Mouse (Mus musculus): ENCODE measurements at regions not wholly inside any gene's neighbourhood (a gene's known extent, or its start where the extent isn't known, plus 50 kb on each side); places are given as distances from the start of the nearest gene placed in this dataset.
"Not testable (repeated sequence)": the region's sequence is repeated elsewhere in the genome, so short reads cannot be mapped to it uniquely, and the experiment has no call there.

DNA sequence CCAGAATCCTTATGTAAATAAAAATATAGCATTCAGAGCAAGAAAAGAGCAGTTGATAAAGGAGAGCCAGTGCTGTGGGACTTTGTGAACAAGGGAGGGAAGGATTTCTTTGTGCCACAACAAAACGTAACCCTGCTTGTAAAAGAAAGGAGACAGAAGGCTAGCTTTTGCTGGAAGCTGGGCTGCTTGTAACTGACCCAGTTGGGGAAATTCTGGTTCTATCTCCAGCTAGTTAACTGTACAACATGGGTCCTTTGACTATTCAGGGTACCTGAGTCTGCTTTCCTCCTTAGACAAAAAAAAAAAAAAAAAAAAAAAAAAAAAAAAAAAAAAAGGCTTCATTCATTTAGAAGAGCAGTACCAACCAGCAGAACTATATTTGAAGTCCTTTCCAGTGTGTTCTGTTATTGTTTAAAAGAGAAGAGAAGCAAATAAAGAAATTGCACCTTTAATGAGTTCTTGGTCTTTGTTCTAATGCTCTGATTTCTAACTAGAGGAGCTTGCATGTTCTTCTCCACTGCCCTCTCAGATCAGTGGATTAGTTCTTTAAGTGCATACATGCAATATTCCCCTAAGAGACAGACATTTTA, 345.8 kb upstream of the Pou3f2 start:
- 54% methylated on average over 1 of the region's 1 CpGs for WGBS
- Histone ChIP-seq H3K4me1 (ENCODE audit: control insufficient read depth, insufficient read depth, low read length) (peaks cover 3% of the 10 kb centered on the region; the same call in 1 of the 2 replicates), H3K27ac (ENCODE audit: low read depth, low read length) (peak overlapping the region; percentile 92), H3K9me3 (ENCODE audit: control insufficient read depth, low read length) (no peaks in the 10 kb centered on the region), H3K27me3 (ENCODE audit: control insufficient read depth, insufficient read depth, low read length) (no peaks in the 10 kb centered on the region), H3K36me3 (ENCODE audit: control insufficient read depth, insufficient read depth, low read length) (no peaks in the 10 kb centered on the region), H3K4me3 (ENCODE audit: low read depth, low read length) (no peak overlapping the region), H3K9ac (ENCODE audit: low read length) (peak overlapping the region; percentile 26; the same call in 1 of the 2 replicates), H3K4me2 (ENCODE audit: low read depth) (peak overlapping the region; percentile 42)
- DNase-seq (ENCODE audit: low spot score) (no peak), ATAC-seq (ENCODE audit: insufficient read depth, low FRiP score, low TSS enrichment) (no peak)

GRCm38 (mm10) chr4:22803665-22804064, 315.5 kb upstream of the Pou3f2 start:
- Histone ChIP-seq H3K4me1 (ENCODE audit: control insufficient read depth, insufficient read depth, low read length) (no peaks in the 10 kb centered on the region), H3K27ac (ENCODE audit: low read depth, low read length) (no peak overlapping the region), H3K4me3 (ENCODE audit: low read depth, low read length) (no peak overlapping the region), H3K9ac (ENCODE audit: low read length) (no peak overlapping the region), H3K27me3 (ENCODE audit: control insufficient read depth, insufficient read depth, low read length) (no peaks in the 10 kb centered on the region), H3K9me3 (ENCODE audit: control insufficient read depth, low read length) (no peaks in the 10 kb centered on the region), H3K36me3 (ENCODE audit: control insufficient read depth, insufficient read depth, low read length) (no peaks in the 10 kb centered on the region), H3K4me2 (ENCODE audit: low read depth) (no peak overlapping the region)
- DNase-seq (ENCODE audit: low spot score) (no peak), ATAC-seq (ENCODE audit: insufficient read depth, low FRiP score, low TSS enrichment) (no peak)
- 33% methylated on average over 3 of the region's 3 CpGs for WGBS

DNA sequence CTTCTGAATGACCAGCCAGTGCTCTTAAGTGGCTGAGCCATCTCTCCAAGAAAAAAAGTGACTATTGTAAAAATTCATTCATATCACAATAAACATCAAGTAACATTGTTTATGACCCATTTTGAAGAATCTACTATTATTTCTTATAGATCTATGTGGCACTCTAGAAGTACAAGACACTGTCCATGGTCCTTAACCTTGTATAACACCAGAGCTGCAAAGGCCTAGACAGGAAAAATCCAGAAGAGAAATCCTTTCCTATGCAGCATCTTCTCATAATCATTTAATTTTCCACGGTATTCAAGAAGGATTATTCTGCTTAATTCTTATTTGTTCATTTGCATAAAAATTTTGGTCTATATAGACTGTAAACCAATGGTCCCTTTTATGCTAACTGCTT, 304.7 kb upstream of the Pou3f2 start:
- no peak overlapping the region for H3K4me3 ChIP-seq (ENCODE audit: low read depth, low read length)
- H3K9me3 ChIP-seq (ENCODE audit: control insufficient read depth, low read length) = no peaks in the 10 kb centered on the region
- H3K4me2 ChIP-seq (ENCODE audit: low read depth) = no peak overlapping the region
- no peak overlapping the region for H3K27ac ChIP-seq (ENCODE audit: low read depth, low read length)
- no peaks in the 10 kb centered on the region for H3K27me3 ChIP-seq (ENCODE audit: control insufficient read depth, insufficient read depth, low read length)
- no peaks in the 10 kb centered on the region for H3K36me3 ChIP-seq (ENCODE audit: control insufficient read depth, insufficient read depth, low read length)
- ATAC-seq (ENCODE audit: insufficient read depth, low FRiP score, low TSS enrichment) = no peak
- 84% methylated on average over 1 of the region's 1 CpGs for WGBS
- no peaks in the 10 kb centered on the region for H3K4me1 ChIP-seq (ENCODE audit: control insufficient read depth, insufficient read depth, low read length)
- no peak overlapping the region for H3K9ac ChIP-seq (ENCODE audit: low read length)
- no peak for DNase-seq (ENCODE audit: low spot score)

DNA sequence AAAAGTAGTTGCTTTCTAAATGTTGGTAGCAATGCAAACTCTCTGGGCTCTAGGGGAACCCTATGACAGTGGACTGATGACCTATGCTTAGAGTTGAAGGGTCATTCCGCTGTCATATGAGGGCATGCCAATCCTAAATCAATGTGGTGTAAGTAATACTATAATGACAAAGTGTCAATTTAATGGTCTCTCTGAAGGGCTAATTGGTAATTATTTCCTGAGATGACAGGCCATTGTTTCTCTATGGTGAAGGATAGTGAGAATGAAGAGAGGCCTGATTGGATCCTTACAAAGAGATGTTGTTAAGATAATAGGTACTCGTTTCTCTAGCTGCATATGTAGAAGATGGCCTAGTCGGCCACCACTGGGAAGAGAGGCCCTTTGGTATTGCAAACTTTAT, 299.7 kb upstream of the Pou3f2 start:
- no peak overlapping the region for H3K27ac ChIP-seq (ENCODE audit: low read depth, low read length)
- H3K9me3 ChIP-seq (ENCODE audit: control insufficient read depth, low read length) = no peaks in the 10 kb centered on the region
- ATAC-seq (ENCODE audit: insufficient read depth, low FRiP score, low TSS enrichment) (no peak), DNase-seq (ENCODE audit: low spot score) (no peak)
- no peaks in the 10 kb centered on the region for H3K27me3 ChIP-seq (ENCODE audit: control insufficient read depth, insufficient read depth, low read length)
- no peak overlapping the region for H3K4me3 ChIP-seq (ENCODE audit: low read depth, low read length)
- H3K4me1 ChIP-seq (ENCODE audit: control insufficient read depth, insufficient read depth, low read length) = no peaks in the 10 kb centered on the region
- no peak overlapping the region for H3K4me2 ChIP-seq (ENCODE audit: low read depth)
- no peaks in the 10 kb centered on the region for H3K36me3 ChIP-seq (ENCODE audit: control insufficient read depth, insufficient read depth, low read length)
- 47% methylated on average over 3 of the region's 3 CpGs for whole genome bisulfite sequencing
- H3K9ac ChIP-seq (ENCODE audit: low read length) = no peak overlapping the region

DNA sequence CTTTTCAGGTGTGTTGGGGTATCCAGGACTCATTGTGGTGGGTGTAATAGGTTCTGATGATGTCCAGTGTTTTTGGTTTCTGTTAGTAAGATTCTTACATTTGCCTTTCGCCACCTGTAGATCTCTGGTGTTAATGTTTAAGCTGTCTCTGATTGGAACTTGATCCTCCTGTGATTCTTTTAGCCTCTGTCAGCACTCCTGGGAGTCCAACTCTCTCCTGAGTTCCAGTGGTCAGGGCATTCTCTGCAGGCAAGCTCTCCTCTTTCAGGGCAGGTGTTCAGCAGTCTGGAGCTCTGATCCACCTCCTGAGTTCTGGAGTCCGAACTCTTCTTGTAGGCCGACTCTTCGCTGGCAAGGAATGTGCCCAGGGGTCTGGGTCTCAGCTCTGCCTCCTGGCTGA, 274.9 kb upstream of the Pou3f2 start:
- 94% methylated on average over 4 of the region's 4 CpGs for WGBS
- ATAC-seq (ENCODE audit: insufficient read depth, low FRiP score, low TSS enrichment); H3K9ac ChIP-seq (ENCODE audit: low read length); H3K27me3 ChIP-seq (ENCODE audit: control insufficient read depth, insufficient read depth, low read length); DNase-seq (ENCODE audit: low spot score); H3K27ac ChIP-seq (ENCODE audit: low read depth, low read length); H3K4me3 ChIP-seq (ENCODE audit: low read depth, low read length); H3K4me2 ChIP-seq (ENCODE audit: low read depth); H3K4me1 ChIP-seq (ENCODE audit: control insufficient read depth, insufficient read depth, low read length); H3K9me3 ChIP-seq (ENCODE audit: control insufficient read depth, low read length); H3K36me3 ChIP-seq (ENCODE audit: control insufficient read depth, insufficient read depth, low read length): not testable (repeated sequence)
